Mouse (Mus musculus) megakaryocyte, adult 5-6 weeks (primary cell): ENCODE measurements around the gene Drd2. TPM values are rescaled to one million over a fixed set of nuclear protein-coding genes. Genes with fewer than 3 reads are reported as not detected.

Experiments
- ATAC-seq: 2 replicates; pipeline ENCODE4 v1.8.0; 2016; ENCODE audit warnings: mild to moderate bottlenecking, inconsistent platforms; ENCODE audit not compliant: poor library complexity, severe bottlenecking
- total RNA-seq, 2 experiments: library from RNA; stranded (forward) in 1 of 2; stranded (reverse) in 1 of 2; fragments of 153-499, 151-499 nt in 1 of 2; fragments of 221-1000, 200-1000 nt in 1 of 2; gene quantifications; 2 replicates each; pipeline versions ENCODE4 v1.2.3 to v1.2.4; 2015 to 2017

The Drd2 gene
- total RNA-seq, 2 experiments from 2014 or later, result not detected

GRCm38 (mm10) chr9:49450491-49450890 is 110.1 kb downstream of the Drd2 start:
- ATAC-seq, result no peak

- no peak for ATAC-seq
Measured at GRCm38 (mm10) chr9:49452396-49452795, 112.0 kb downstream of the Drd2 start.

- no peak for ATAC-seq
Measured at GRCm38 (mm10) chr9:49456136-49456535, 115.7 kb downstream of the Drd2 start.

Other genes with a start within 250 kb of the Drd2 start
- not detected in 2 replicates for gene Gm4894, start 90.1 kb upstream of the Drd2 start, total RNA-seq (2015)
- gene Gm4894, start 90.1 kb upstream of the Drd2 start, total RNA-seq (2017), result not detected in 2 replicates
- not detected in 2 replicates for gene Ankk1, start 86.4 kb downstream of the Drd2 start, total RNA-seq (2015)
- gene Ankk1, start 86.4 kb downstream of the Drd2 start, total RNA-seq (2017), result not detected in 2 replicates
- gene Ttc12, start 145.6 kb downstream of the Drd2 start, total RNA-seq (2015), result 1.4 and 1.7 TPM in 2 replicates
- gene Ttc12, start 145.6 kb downstream of the Drd2 start, total RNA-seq (2017), result 1.7 and 1.9 TPM in 2 replicates